Mouse (Mus musculus) bone marrow macrophage, adult 2 months (primary cell): ENCODE results near the gene Rnf180.

ENCODE experiments used
- CTCF ChIP-seq: IDR thresholded peaks from 2 replicates; pipeline ENCODE4 v1.5.1; 2012; ENCODE audit warnings: low read depth, mild to moderate bottlenecking, low read length, moderate library complexity
- POLR2A ChIP-seq: IDR thresholded peaks from 2 replicates; pipeline ENCODE4 v1.6.1; 2012; ENCODE audit warnings: mild to moderate bottlenecking, low read depth, low read length, borderline replicate concordance

GRCm38 (mm10) chr13:105247691-105248090 lies 46.9 kb downstream of the Rnf180 start:
- TF ChIP-seq CTCF = no peak
- TF ChIP-seq POLR2A = no peak
